Comparison of ENCODE assay signal across 18 mouse cellular contexts in the genomic region with DNA sequence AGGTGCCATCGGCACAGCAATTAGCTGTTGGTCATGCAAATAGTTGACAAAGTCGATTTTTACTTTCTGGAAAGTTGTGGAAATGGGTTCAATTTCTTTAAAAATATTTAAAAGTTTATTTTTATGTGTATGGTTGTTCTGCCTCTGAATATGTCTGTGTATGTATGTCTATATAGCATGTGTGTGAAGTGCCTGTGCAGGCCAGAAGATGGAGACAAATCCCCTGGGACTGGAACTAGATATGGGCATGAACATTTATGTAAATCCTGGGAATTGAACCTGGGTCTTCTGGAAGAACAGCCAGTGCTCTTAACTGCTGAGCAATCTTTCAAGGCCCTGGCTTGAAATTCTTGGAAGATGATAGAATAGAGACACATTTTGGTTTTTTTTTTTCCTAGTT.
DNase-seq lines count a peak whose midpoint lies in the region; ATAC-seq and TF ChIP-seq lines count a peak whose summit lies in the region.
"Had no signal": no experiment of that assay in that cellular context is flagged by ENCODE, and none has a peak within 500 bp of the region (broad histone marks: within the 10 kb centered on the region; RNA-seq: fewer than 3 reads in every experiment).

No protein-coding gene starts in this region.

- H3K4me2 ChIP-seq in forebrain, embryonic 14.5 days (ENCODE audit: low read length) = no peak overlapping the region
- no peak overlapping the region for H3K4me2 ChIP-seq in forebrain, embryonic 11.5 days (ENCODE audit: low read depth, low read length, severe bottlenecking)
- H3K4me2 ChIP-seq: forebrain, embryonic 13.5 days; limb, embryonic 12.5 days; neural tube, embryonic 15.5 days had no signal

- no peak for ATAC-seq in forebrain, embryonic 14.5 days
- no peak for ATAC-seq in forebrain, embryonic 11.5 days (replicated peaks; ENCODE audit: low FRiP score)
- ATAC-seq: forebrain, embryonic 13.5 days had no signal

- DNase-seq in forebrain, embryonic 14.5 days (ENCODE audit: low spot score) = peak; percentile 31
- DNase-seq in forebrain, embryonic 11.5 days (ENCODE audit: low spot score) = no peak
- no peak for DNase-seq in layer of hippocampus, adult 2 months (ENCODE audit: low spot score in 2 of 2)
- DNase-seq in layer of hippocampus, adult 18-20 months (ENCODE audit: low spot score in 2 of 2) = no peak
- peak; percentile 29 for DNase-seq in ES-CJ7 (ENCODE audit: low read depth, low spot score)
- DNase-seq in retina, embryonic 14.5 days (ENCODE audit: low spot score) = peak; percentile 26
- DNase-seq in left cerebral cortex, postnatal 10 days (ENCODE audit: extremely low spot score in 1 of 2, low spot score in 2 of 2) = no peak
- DNase-seq: adrenal gland, postnatal 14 days; cerebellum, adult 2 months; kidney, postnatal 14 days; layer of hippocampus, adult 9-11 months; thymus, postnatal 4 days had no signal

- intact Hi-C loops in left cerebral cortex, postnatal 10 days (cut with DNase I) = no loop called here

- no peak overlapping the region for H3K9ac ChIP-seq in forebrain, embryonic 14.5 days (ENCODE audit: low read length)
- H3K9ac ChIP-seq in forebrain, embryonic 11.5 days (ENCODE audit: low read length) = no peak overlapping the region
- H3K9ac ChIP-seq: forebrain, embryonic 13.5 days; limb, embryonic 12.5 days; liver, embryonic 14.5 days; neural tube, embryonic 15.5 days had no signal

- no peak overlapping the region for H3K27ac ChIP-seq in forebrain, embryonic 14.5 days (ENCODE audit: low read depth, low read length)
- H3K27ac ChIP-seq in forebrain, embryonic 11.5 days (ENCODE audit: low read depth, low read length) = no peak overlapping the region
- H3K27ac ChIP-seq in layer of hippocampus, adult 2 months = no peak overlapping the region
- H3K27ac ChIP-seq: forebrain, embryonic 13.5 days; limb, embryonic 12.5 days; liver, embryonic 14.5 days; midbrain, embryonic 10.5 days; neural tube, embryonic 15.5 days had no signal

- no peaks in the 10 kb centered on the region for H3K27me3 ChIP-seq in forebrain, embryonic 14.5 days (replicated peaks; ENCODE audit: control insufficient read depth, insufficient read depth, low read length)
- H3K27me3 ChIP-seq in forebrain, embryonic 11.5 days (ENCODE audit: control insufficient read depth, insufficient read depth, low read length) = no peaks in the 10 kb centered on the region
- H3K27me3 ChIP-seq: forebrain, embryonic 13.5 days; limb, embryonic 12.5 days; neural tube, embryonic 15.5 days had no signal

- H3K4me1 ChIP-seq in forebrain, embryonic 14.5 days (ENCODE audit: control insufficient read depth, insufficient read depth, low read length) = no peaks in the 10 kb centered on the region
- no peaks in the 10 kb centered on the region for H3K4me1 ChIP-seq in forebrain, embryonic 11.5 days (replicated peaks; ENCODE audit: control insufficient read depth, insufficient read depth, low read length)
- H3K4me1 ChIP-seq: forebrain, embryonic 13.5 days; midbrain, embryonic 10.5 days; neural tube, embryonic 15.5 days had no signal

- WGBS in forebrain, embryonic 14.5 days = 88% methylated on average over 2 of the region's 2 CpGs
- 85% methylated on average over 2 of the region's 2 CpGs for WGBS in forebrain, embryonic 11.5 days

- no peaks in the 10 kb centered on the region for H3K9me3 ChIP-seq in forebrain, embryonic 14.5 days (replicated peaks; ENCODE audit: control insufficient read depth, low read length)
- H3K9me3 ChIP-seq in forebrain, embryonic 11.5 days (ENCODE audit: control insufficient read depth, low read length) = no peaks in the 10 kb centered on the region
- H3K9me3 ChIP-seq: forebrain, embryonic 13.5 days; limb, embryonic 12.5 days; midbrain, embryonic 10.5 days; neural tube, embryonic 15.5 days had no signal

- peak; percentile 53 for TF ChIP-seq CTCF in layer of hippocampus, adult 2 months (conservative IDR thresholded peaks at IDR 0.05)

- no peaks in the 10 kb centered on the region for H3K36me3 ChIP-seq in forebrain, embryonic 14.5 days (ENCODE audit: control insufficient read depth, insufficient read depth, low read length)
- H3K36me3 ChIP-seq in forebrain, embryonic 11.5 days (ENCODE audit: control insufficient read depth, insufficient read depth, low read length) = no peaks in the 10 kb centered on the region
- H3K36me3 ChIP-seq: limb, embryonic 12.5 days; midbrain, embryonic 10.5 days; neural tube, embryonic 15.5 days had no signal

- H3K4me3 ChIP-seq in forebrain, embryonic 14.5 days (ENCODE audit: low read depth, low read length) = no peak overlapping the region
- no peak overlapping the region for H3K4me3 ChIP-seq in forebrain, embryonic 11.5 days (ENCODE audit: low read depth, low read length)
- no peak overlapping the region for H3K4me3 ChIP-seq in layer of hippocampus, adult 2 months
- H3K4me3 ChIP-seq: forebrain, embryonic 13.5 days; limb, embryonic 12.5 days; midbrain, embryonic 10.5 days; myocyte; neural tube, embryonic 15.5 days had no signal

Comparison
In these comparisons a context has a peak if more than half of its experiments do, and no peak if none do; other contexts are left out.
1. DNase-seq: peak in forebrain, embryonic 14.5 days (single experiment), ES-CJ7 (single experiment) and retina, embryonic 14.5 days (single experiment); none in forebrain, embryonic 11.5 days (single experiment), layer of hippocampus, adult 2 months (0 of 2), layer of hippocampus, adult 18-20 months (0 of 2) and left cerebral cortex, postnatal 10 days (0 of 2).